Mouse (Mus musculus): Measurements from ENCODE around the gene Sfxn2. TPM values are rescaled to one million over a fixed set of nuclear protein-coding genes. Genes with fewer than 3 reads are reported as not detected.
A peak's percentile ranks its signal among the peaks of the same experiment; 100 is the strongest.

The Sfxn2 gene
- polyA plus RNA-seq, 1 experiment from 2014 or later, result 9.7 TPM

- Histone ChIP-seq H3K9me3 (replicated peaks; ENCODE audit: control insufficient read depth, low read length, poor library complexity, severe bottlenecking) (no peaks in the 10 kb centered on the region), H3K4me1 (ENCODE audit: control insufficient read depth, insufficient read depth, low read length) (no peaks in the 10 kb centered on the region), H3K9ac (ENCODE audit: low read depth, low read length) (no peak overlapping the region), H3K27ac (ENCODE audit: low read length) (no peak overlapping the region), H3K4me3 (ENCODE audit: low read depth, low read length) (no peak overlapping the region), H3K27me3 (ENCODE audit: control insufficient read depth, insufficient read depth, low read depth, low read length) (no peaks in the 10 kb centered on the region), H3K4me2 (ENCODE audit: low read length) (no peak overlapping the region), H3K36me3 (ENCODE audit: control insufficient read depth, insufficient read depth, low read length) (peaks cover 4% of the 10 kb centered on the region)
- 59% methylated on average over 13 of the region's 13 CpGs for WGBS
- ATAC-seq, result peak; percentile 71; the same call in 1 of the 2 replicates
These were observed 14.8 kb downstream of the Sfxn2 start for GRCm38 (mm10) chr19:46587823-46588508.

DNA sequence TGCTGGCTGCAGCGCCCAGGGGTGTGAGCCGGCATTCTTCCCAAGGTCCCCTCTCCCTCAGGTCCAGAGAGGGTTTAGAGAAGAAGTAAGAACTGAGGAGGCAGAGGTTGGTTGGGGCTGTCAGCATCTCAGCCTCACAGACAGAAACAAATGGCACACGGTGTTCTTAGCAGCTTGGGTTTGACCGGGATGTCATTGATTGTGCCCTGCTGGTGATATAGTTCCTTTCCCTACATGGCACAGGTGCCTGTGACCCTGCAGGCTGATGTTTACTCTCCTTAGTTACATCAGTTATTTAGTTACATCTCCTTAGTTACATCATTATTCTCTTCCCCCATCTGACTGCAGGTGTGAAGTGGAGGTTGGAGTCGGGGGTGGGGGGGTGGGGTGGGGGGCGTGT lies 18.4 kb downstream of the Sfxn2 start:
- no peak overlapping the region for H3K4me2 ChIP-seq (ENCODE audit: low read length)
- no peaks in the 10 kb centered on the region for H3K9me3 ChIP-seq (replicated peaks; ENCODE audit: control insufficient read depth, low read length, poor library complexity, severe bottlenecking)
- no peaks in the 10 kb centered on the region for H3K27me3 ChIP-seq (ENCODE audit: control insufficient read depth, insufficient read depth, low read depth, low read length)
- 89% methylated on average over 6 of the region's 6 CpGs for WGBS
- H3K4me3 ChIP-seq (ENCODE audit: low read depth, low read length), result no peak overlapping the region
- peaks cover 12% of the 10 kb centered on the region for H3K36me3 ChIP-seq (ENCODE audit: control insufficient read depth, insufficient read depth, low read length)
- H3K27ac ChIP-seq (ENCODE audit: low read length), result no peak overlapping the region
- ATAC-seq, result no peak
- H3K9ac ChIP-seq (ENCODE audit: low read depth, low read length), result no peak overlapping the region
- H3K4me1 ChIP-seq (ENCODE audit: control insufficient read depth, insufficient read depth, low read length), result no peaks in the 10 kb centered on the region

- peaks cover 12% of the 10 kb centered on the region for H3K36me3 ChIP-seq (ENCODE audit: control insufficient read depth, insufficient read depth, low read length)
- no peaks in the 10 kb centered on the region for H3K9me3 ChIP-seq (replicated peaks; ENCODE audit: control insufficient read depth, low read length, poor library complexity, severe bottlenecking)
These were observed 19.7 kb downstream of the Sfxn2 start for GRCm38 (mm10) chr19:46592751-46593439.

DNA sequence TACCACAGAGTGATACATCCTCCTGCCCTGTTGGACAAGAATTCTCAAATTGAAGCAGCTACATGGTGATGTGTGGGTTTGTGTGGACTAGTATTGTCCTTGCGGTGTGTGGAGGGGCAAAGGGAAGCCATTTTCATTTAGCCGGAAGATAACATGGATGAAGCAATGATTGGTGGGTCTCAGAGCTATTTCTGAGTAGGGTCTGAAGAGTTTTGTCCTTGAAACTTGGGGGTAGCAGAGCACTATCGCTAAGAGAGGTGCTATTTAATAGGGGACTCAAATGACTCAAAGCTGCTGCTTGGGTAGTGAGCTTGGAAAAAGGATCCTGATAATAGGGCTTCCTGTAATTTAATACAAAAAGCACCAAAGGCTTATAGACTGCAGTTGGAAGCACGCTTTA lies 25.0 kb downstream of the Sfxn2 start:
- H3K27ac ChIP-seq (ENCODE audit: low read length), result no peak overlapping the region
- ATAC-seq, result no peak

More at GRCm38 (mm10) chr19:46592751-46593439, 19.7 kb downstream of the Sfxn2 start:
- no peak overlapping the region for H3K4me2 ChIP-seq (ENCODE audit: low read length)
- H3K4me3 ChIP-seq (ENCODE audit: low read depth, low read length), result no peak overlapping the region
- no peak for ATAC-seq
- no peak overlapping the region for H3K27ac ChIP-seq (ENCODE audit: low read length)
- no peaks in the 10 kb centered on the region for H3K27me3 ChIP-seq (ENCODE audit: control insufficient read depth, insufficient read depth, low read depth, low read length)
- 94% methylated on average over 9 of the region's 9 CpGs for WGBS
- no peaks in the 10 kb centered on the region for H3K4me1 ChIP-seq (ENCODE audit: control insufficient read depth, insufficient read depth, low read length)
- no peak overlapping the region for H3K9ac ChIP-seq (ENCODE audit: low read depth, low read length)

GRCm38 (mm10) chr19:46598720-46599252 lies 25.6 kb downstream of the Sfxn2 start, which contains the start of gene Wbp1l:
Wbp1l (plus strand) TSS chr19:46599084.
- ATAC-seq, result peak; percentile 99
- peaks cover 15% of the 10 kb centered on the region for H3K4me1 ChIP-seq (ENCODE audit: control insufficient read depth, insufficient read depth, low read length)
- no peaks in the 10 kb centered on the region for H3K9me3 ChIP-seq (replicated peaks; ENCODE audit: control insufficient read depth, low read length, poor library complexity, severe bottlenecking)
- peaks cover 7% of the 10 kb centered on the region for H3K36me3 ChIP-seq (ENCODE audit: control insufficient read depth, insufficient read depth, low read length)
- no peaks in the 10 kb centered on the region for H3K27me3 ChIP-seq (ENCODE audit: control insufficient read depth, insufficient read depth, low read depth, low read length)
- WGBS, result under 1% methylated on average over 22 of the region's 22 CpGs
- peak within 1 kb of the TSS; percentile 90 for H3K4me3 ChIP-seq (ENCODE audit: low read depth, low read length)
- H3K9ac ChIP-seq (ENCODE audit: low read depth, low read length), result peak within 1 kb of the TSS; percentile 90
- H3K4me2 ChIP-seq (ENCODE audit: low read length), result peak within 1 kb of the TSS; percentile 95
- peak within 1 kb of the TSS; percentile 71; the same call in 1 of the 2 replicates for H3K27ac ChIP-seq (ENCODE audit: low read length)

More for the DNA sequence above, 25.0 kb downstream of the Sfxn2 start:
- H3K4me1 ChIP-seq (ENCODE audit: control insufficient read depth, insufficient read depth, low read length), result peaks cover 15% of the 10 kb centered on the region
- no peak overlapping the region for H3K4me3 ChIP-seq (ENCODE audit: low read depth, low read length)
- H3K36me3 ChIP-seq (ENCODE audit: control insufficient read depth, insufficient read depth, low read length), result peaks cover 7% of the 10 kb centered on the region
- H3K27me3 ChIP-seq (ENCODE audit: control insufficient read depth, insufficient read depth, low read depth, low read length), result no peaks in the 10 kb centered on the region
- H3K4me2 ChIP-seq (ENCODE audit: low read length), result peak overlapping the region; percentile 34; the same call in 1 of the 2 replicates
- H3K9ac ChIP-seq (ENCODE audit: low read depth, low read length), result no peak overlapping the region
- WGBS, result 83% methylated on average over 4 of the region's 4 CpGs
- H3K9me3 ChIP-seq (replicated peaks; ENCODE audit: control insufficient read depth, low read length, poor library complexity, severe bottlenecking), result no peaks in the 10 kb centered on the region

DNA sequence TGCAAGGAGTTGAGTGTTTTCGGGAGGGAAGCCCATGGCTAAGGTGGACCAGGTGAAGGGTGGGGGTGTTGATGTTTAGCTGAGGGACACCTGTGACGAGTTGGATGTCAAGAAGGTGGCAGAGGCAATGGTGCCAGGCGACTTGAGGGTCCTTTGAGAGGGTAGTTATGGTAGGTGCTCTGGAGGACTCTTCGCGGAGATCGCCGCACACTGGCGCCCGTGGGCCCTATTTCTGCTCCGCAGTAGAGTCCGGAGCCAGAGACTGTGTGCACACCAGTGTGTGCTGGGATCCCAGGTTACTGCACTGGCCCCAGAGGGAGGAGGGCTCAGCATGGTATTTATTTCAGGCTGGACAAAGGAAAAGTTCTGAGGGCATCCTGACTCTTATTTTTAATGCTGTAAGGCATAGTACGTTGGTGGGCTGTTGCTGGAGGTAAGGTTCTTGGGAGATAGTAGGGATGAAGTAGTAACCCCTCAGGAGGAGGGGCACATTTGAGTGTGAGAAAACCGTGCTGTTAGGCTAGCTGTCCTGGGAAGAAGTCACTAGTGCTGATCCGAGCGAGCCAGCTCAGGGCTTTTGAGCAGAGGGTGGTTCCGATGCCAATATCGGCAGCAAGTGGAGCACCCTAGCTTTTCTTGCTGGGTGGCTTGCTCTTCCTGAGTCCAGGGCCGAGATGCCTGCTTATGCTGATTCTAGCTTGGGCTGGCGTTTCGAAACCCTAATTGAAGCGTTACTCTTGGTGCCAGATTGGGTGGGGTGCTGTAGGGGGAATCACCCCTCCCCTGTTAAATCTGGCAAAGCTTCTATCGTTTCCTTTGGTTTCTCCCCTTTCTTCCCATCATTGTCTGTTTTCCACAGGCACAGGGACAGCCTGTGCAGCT lies 26.5 kb downstream of the Sfxn2 start:
- H3K9me3 ChIP-seq (replicated peaks; ENCODE audit: control insufficient read depth, low read length, poor library complexity, severe bottlenecking), result no peaks in the 10 kb centered on the region
- H3K4me1 ChIP-seq (ENCODE audit: control insufficient read depth, insufficient read depth, low read length), result peaks cover 15% of the 10 kb centered on the region
- peak overlapping the region; percentile 90 for H3K9ac ChIP-seq (ENCODE audit: low read depth, low read length)
- 18% methylated on average over 22 of the region's 22 CpGs for WGBS
- ATAC-seq, result peak; percentile 26
- H3K27ac ChIP-seq (ENCODE audit: low read length), result peak overlapping the region; percentile 71; the same call in 1 of the 2 replicates
- peak overlapping the region; percentile 95 for H3K4me2 ChIP-seq (ENCODE audit: low read length)
- H3K36me3 ChIP-seq (ENCODE audit: control insufficient read depth, insufficient read depth, low read length), result peaks cover 2% of the 10 kb centered on the region; the same call in 1 of the 2 replicates
- peak overlapping the region; percentile 90 for H3K4me3 ChIP-seq (ENCODE audit: low read depth, low read length)
- H3K27me3 ChIP-seq (ENCODE audit: control insufficient read depth, insufficient read depth, low read depth, low read length), result no peaks in the 10 kb centered on the region

- Histone ChIP-seq H3K4me2 (ENCODE audit: low read length) (peak overlapping the region; percentile 95), H3K36me3 (ENCODE audit: control insufficient read depth, insufficient read depth, low read length) (no peaks in the 10 kb centered on the region), H3K27me3 (ENCODE audit: control insufficient read depth, insufficient read depth, low read depth, low read length) (no peaks in the 10 kb centered on the region), H3K4me1 (ENCODE audit: control insufficient read depth, insufficient read depth, low read length) (peaks cover 15% of the 10 kb centered on the region), H3K9me3 (replicated peaks; ENCODE audit: control insufficient read depth, low read length, poor library complexity, severe bottlenecking) (no peaks in the 10 kb centered on the region), H3K27ac (ENCODE audit: low read length) (no peak overlapping the region), H3K4me3 (ENCODE audit: low read depth, low read length) (no peak overlapping the region), H3K9ac (ENCODE audit: low read depth, low read length) (no peak overlapping the region)
- 86% methylated on average over 4 of the region's 4 CpGs for WGBS
- no peak for ATAC-seq
These were observed 27.2 kb downstream of the Sfxn2 start for GRCm38 (mm10) chr19:46600371-46600770.

GRCm38 (mm10) chr19:46601491-46601890 lies 28.3 kb downstream of the Sfxn2 start:
- peaks cover 4% of the 10 kb centered on the region; the same call in 1 of the 2 replicates for H3K36me3 ChIP-seq (ENCODE audit: control insufficient read depth, insufficient read depth, low read length)
- 94% methylated on average over 14 of the region's 14 CpGs for WGBS
- H3K27me3 ChIP-seq (ENCODE audit: control insufficient read depth, insufficient read depth, low read depth, low read length), result no peaks in the 10 kb centered on the region
- H3K27ac ChIP-seq (ENCODE audit: low read length), result no peak overlapping the region
- H3K9ac ChIP-seq (ENCODE audit: low read depth, low read length), result no peak overlapping the region
- H3K4me3 ChIP-seq (ENCODE audit: low read depth, low read length), result no peak overlapping the region
- peaks cover 15% of the 10 kb centered on the region for H3K4me1 ChIP-seq (ENCODE audit: control insufficient read depth, insufficient read depth, low read length)
- no peaks in the 10 kb centered on the region for H3K9me3 ChIP-seq (replicated peaks; ENCODE audit: control insufficient read depth, low read length, poor library complexity, severe bottlenecking)
- no peak overlapping the region for H3K4me2 ChIP-seq (ENCODE audit: low read length)
- no peak for ATAC-seq

Measured in midbrain, embryonic 16.5 days (tissue).